Mouse (Mus musculus): Measurements from ENCODE around the gene Axdnd1.

GRCm38 (mm10) chr1:156467655-156468255 is 46.8 kb upstream of the Axdnd1 start:
- no peak for TF ChIP-seq CTCF (IDR thresholded peaks at IDR 0.05; ENCODE audit: borderline replicate concordance, extremely low read depth, insufficient read depth, insufficient read length)
- no peak for TF ChIP-seq POLR2A (IDR thresholded peaks at IDR 0.05; ENCODE audit: borderline replicate concordance, extremely low read depth, insufficient read depth, insufficient read length, poor library complexity, severe bottlenecking)
